Mouse (Mus musculus): ENCODE data around the gene Lhx3.
A peak's percentile ranks its signal among the peaks of the same experiment; 100 is the strongest.

Lhx3 gene

DNA sequence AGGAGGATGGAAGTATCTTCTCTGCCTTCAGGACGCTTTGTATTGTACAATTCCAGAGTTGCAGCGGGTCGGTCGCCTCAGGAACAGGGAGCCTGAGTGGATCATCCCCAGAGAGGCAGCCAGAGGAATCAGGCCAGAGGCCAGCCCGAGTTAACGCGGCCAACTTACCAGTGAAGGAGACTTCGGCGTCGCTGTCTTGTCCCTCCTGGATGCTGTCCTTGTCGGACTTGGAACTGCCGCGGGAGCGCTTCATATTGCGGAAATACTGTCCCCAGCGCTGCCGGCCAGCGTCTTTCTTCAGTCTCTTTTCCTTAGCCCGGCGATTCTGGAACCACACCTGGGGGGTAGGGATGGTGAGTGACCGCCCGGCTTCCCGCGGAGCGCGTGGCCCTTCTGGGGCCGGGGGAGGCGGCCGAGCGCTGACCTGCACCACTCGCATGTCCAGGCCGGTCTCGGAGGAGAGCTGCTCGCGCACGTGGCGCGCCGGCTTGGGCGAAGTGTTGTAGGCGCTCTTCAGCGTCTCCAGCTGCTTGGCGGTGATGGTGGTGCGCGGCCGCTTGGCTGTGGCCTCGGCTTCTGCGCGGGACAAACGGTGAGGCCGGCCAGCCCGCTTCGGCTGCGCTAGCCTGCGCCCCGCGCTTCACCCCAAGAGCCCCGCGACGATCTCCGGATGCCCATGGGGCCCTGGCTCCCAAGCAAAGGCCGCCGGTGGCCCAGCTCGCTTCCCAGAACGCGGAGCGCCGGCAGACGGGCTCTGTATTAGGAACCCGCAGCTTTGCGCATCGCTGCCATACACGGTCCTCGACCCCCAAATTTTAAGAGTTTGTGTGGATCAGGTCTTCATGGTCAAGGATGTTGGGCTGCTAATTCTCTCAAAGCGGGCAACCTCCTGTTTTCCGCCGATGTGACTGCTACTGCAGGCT, 5.9 kb downstream of the Lhx3 start:
- DNase-seq, result peak; percentile 58

DNA sequence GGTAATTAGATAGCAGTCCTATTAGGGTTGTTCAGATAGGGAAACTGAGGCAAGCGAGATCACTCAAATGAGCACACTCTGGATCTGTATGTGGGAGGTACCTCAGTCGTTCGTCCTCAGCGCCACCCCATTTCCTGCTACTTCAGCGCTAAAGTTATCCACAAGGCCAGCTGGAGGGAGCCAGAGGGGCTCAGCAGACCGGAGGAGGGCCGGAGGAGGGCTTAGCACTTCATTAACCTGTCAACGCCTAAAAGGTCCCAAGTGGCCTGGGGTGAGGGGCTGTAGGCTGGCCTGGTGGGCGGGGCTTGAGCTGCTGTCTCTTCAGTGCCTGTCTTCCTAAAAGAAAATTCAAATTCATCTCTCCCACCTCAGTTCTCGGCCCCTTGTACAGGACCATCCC, 9.6 kb downstream of the Lhx3 start:
- peak; percentile 74 for DNase-seq

DNA sequence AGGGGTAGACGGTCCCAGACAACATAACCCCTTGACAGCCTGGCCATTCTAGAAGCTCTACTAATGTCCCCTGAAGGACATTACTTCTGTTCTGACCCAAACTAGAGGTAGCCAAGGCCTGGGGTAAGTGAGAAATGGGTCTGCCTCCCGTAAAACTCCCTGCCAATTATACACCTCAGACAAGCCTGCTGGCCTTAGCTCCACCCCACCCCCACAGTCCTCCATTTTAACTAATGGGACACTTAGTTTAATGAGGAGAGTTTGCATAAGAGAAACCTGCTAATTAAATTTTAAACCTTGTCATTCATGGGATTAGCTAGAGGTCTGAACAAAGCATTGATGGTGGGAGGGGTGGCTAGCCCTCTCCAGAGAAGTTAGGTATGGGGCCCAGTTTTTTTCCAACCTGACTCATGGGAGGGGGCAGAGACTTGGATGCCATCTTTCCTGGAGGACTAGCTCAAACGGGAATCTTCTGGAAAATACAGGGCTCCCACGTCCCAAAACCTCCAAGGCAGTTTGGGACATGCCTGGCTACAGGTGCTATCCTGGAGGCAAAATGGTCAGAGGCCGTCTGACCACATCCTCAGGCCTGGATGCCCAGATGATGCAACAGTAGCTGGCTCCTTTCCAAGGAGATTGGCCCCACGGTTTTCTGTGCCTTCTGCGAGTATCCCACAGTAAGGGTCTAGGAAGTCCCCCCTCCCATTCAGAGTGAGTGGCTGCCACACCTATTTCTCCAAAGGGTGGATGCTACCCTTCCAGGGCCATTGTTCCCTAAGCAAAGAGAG, 13.3 kb downstream of the Lhx3 start:
- DNase-seq, result no peak

DNA sequence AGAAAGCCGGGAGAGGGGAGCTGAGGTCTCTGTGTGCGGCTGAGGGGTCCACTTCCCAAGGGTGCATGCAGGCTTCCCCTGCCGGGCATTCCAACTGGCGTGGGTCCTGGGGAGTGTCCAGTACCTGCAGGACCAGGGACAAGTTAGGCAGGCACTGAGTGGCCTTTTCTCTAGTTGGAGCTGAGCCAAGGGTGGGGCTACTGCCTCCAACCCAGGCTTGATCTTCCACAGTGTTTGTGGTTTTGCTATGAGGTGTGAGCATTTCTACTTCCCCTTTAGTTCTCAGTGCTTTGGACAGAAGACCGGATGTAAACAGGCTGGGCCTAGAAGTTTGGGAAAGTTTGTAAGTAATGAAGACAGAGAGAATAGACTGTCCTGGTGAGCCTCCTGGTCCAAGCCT, 19.6 kb downstream of the Lhx3 start:
- DNase-seq, result no peak

DNA sequence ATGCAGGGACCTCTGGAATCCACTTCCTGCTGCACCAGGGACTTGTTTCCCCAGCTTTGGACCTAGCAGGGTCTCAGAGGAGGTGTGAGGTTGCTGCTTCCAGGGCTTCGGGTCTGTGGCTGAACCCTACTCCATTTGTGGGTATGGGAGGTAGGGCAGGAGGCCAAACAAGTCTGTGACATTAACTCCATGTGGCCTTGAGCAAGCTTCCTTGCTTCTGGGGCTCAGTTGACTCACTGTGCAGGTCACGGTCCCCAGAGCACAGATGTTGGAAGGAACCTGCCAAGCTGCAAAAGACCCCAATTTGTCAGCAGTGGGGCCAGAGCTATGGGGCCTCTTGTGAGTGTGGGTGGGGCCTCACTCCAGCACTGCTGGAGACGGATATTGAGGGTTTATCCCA, 23.7 kb downstream of the Lhx3 start:
- DNase-seq, result no peak

DNA sequence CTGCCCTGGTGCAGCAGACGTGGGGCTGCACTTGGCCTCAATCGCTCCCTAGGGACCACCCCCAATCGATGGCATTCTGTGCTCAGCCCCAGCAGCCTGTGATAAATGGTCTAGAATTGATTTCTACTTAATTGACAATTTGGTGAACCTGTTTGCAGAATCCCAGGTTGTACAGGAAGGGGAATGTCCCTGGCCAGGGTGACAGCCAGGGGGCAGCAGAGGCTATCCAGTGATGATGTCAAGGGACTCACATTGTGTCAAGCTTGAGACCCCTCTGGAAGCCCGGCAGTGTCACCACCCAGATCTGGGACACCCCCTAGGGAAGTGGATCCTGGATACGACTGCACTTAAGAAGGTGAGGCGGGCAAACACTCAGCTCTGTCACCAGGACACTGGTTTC, 25.4 kb downstream of the Lhx3 start:
- peak; percentile 68 for DNase-seq

DNA sequence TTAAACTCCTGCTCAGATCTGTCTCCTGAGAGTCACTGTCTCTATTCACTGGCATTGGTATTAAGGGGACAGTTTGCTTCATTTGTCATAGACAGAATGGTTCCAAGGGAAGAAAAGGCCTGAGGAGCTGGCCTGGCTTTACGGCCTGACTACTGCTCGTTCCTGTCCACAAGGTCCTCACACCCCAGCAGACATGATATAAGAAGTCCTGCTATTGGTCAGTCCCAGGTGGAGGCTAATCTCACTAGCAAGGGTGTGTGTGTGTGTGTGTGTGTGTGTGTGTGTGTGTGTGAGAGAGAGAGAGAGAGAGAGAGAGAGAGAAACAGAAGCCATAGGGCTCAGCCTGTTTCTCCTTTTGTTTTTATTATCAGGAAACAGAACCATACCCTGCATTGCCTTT, 30.9 kb downstream of the Lhx3 start:
- DNase-seq, result no peak

DNA sequence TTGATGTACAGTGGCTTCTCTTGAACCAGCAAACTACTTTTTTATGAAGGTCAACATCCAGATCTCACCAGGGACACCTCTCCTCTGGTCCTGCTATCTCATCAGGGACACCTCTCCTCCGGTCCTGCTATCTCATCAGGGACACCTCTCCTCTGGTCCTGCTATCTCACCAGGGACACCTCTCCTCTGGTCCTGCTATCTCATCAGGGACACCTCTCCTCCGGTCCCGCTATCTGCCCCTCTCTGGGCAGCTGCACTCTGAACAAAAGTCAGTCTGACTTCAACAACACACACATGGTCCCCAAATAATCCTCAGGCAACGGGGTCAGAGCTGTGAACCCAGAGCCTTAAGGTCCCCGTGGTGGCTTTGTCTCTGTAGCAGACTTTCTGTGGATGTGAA, 31.4 kb downstream of the Lhx3 start:
- no peak for DNase-seq

DNA sequence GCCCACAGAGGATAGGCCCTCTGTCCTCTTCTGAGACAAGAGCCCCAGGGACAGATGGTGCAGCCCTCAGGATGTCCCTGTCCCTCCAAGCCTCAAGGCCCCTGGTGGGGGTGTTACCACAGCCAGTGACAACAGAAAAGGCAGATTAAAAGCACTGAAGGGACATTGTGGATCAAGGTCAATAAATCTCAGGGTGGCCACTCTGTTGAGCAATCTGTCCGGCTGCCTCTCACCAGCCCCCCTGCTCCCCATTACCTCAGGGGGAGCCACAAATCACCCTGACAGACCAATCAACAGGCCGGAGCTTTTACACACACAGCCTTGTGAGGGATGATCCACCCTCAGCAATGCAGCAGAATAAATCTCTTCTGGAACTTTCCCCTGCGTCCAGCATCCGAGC, 32.9 kb downstream of the Lhx3 start:
- DNase-seq, result no peak

DNA sequence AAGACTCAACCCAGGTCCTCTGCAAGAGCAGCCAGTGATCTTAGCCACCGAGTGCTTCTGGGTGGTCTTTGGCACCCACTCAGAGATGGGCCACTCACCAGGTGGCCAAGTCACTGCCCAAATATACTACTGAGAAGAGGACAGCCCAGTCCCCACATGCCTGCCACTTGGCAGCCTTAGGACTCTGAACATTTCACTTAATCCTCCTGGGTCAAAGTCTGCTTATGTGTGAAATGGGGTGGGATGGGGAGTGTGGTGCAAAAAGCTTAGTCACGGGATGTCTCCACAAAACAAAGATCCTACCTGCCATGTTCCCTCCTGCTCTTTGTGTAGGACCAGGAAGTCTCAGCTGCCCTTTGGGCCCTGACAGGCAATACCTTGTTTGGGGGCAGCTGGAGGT, 35.9 kb downstream of the Lhx3 start:
- DNase-seq, result no peak

DNA sequence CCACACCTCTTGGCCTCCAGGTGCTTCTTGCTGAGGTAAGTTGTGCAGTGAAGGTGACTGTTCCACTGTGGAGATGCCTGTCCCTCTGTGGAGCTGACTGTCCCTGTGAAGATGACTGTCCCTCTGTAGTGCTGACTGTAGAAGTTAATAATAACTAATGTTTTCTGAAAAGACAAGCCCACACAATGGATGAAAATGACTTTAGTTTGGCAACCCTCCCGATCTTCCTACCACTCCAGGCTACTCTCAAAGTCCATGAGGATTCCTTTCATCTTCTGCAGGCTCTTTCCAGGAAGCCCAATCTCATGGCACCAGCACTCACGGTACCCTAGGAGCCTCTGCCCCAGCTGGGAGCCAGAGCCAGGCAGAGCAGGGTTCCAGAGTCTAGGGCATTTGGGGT, 37.7 kb downstream of the Lhx3 start:
- DNase-seq, result no peak

DNA sequence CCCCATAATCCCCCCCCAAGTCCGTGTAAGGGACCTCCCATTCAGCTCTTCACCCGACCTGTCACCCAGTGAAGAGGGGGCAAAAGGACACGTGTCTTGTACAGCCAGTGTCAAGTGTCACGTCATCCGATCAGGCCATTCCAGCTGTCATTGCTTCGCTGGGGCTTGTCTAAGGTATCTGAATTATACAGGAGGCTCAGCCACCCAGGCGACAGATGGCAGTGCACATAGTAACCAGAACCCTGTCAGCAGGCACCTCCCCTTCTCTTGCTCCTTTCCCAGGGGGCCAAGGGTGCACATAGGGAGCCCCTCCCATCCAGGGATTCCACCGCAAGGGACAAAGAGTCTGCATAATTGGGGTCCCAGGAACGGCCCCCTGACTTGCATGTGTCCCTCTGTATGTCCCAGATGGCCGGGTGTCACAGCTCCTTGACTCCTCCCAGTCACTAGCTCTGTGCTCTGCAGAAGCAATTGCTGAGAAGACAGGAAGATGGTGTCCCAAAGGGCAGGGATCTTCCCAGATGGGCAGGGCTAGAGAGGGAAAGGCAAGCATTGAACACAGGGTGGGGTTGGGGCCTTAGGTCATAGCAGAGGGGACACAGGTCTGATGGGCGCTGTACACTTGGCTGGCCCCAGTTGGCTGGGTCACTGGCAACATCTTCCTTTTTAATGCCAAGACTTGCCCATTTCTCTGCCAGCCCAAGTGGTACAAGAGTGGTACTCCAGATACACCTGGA, 39.1 kb downstream of the Lhx3 start:
- DNase-seq, result peak; percentile 66

DNA sequence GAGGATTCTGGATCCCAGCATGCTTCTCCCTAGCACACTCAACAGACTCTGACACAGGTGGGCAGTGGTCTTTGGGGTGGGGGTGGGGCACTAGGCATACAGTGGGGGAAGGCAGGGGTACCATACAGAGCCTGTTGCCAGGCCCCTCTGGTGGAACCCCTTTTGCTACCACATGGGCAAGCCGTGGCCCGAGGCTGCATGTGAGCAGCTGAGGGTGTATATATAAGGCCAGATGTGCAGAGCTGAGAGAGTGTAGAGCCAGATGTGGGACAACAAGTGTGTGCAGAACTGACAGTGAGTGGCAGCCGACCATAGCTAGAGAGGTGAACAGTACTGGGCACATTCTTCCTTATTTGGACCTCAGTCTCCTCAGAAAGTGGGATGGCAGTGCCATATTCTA, 41.2 kb downstream of the Lhx3 start:
- DNase-seq, result no peak

DNA sequence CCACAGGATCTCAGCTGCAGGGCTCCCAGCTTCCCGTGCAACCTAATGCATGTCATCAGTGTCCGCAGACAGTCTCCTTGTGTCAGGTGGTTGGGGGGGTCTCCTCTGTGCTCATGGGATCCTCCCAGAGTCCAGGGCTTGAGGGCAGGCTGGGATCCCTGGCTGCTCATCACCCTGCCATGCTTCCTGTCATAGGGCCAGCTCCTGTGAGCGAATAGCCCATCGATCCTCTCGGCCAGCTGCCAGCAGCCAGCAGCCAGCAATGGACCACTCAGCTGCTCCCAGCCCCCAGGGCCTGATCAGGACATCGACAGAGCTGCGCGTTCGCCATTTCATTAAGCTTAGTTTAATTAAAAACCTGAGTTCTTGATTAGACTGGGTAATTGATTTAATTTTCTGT, 50.0 kb downstream of the Lhx3 start:
- DNase-seq, result no peak

DNA sequence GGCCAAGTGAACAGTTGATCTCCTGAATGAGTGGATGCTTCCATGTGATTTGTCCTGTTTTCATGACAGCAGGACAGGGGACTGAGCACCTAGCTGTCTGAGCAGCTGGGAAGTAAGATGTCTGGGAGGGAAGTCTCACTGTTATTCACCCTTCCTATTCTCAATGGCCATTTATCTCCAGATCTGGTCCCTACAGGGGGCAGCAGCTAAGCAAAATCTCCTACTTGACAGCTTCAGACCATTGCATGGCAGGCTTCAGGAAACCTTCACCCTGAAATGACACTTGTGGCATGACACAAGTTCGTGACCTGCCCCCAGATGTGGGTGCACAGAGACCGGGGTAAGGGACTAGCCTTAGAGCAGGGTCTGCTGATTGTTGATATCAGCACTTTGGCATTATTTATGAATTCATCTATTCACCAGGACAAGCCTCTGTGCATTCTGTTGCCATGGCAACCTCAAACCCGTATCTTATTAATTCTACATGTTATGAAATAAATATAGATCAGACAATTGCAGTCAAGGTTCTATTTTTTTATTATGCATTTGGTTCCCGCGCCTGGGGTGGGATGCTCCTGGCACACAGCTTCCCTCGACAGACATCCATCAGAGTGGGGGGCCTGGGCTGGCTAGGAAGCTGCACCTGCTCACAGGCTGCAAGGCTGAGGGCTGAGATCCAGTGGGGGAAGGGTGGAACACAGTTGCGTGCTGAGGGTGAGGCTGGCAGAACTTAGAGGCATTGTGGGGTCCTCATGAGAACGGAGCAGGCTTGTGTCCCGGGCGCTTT, 51.7 kb downstream of the Lhx3 start:
- no peak for DNase-seq

DNA sequence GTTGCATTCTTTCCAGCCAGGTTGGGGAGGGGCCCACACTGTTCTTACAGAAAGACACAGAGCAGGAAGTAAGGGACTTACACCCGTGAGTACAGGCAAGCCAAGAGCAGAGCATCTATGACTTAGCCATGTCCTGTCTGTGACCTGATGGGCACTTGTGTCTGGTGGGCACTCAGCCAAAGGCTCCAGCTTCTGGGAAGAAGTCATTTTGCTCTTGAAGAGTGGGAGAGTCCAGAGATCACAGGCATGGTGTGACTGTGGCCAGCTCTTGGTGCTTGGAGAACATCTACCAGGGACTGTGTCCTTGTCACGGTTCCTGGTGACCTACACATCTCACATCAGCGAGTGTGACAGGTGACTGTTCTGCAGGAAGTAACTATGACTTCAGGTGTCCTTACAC, 52.4 kb downstream of the Lhx3 start:
- no peak for DNase-seq

DNA sequence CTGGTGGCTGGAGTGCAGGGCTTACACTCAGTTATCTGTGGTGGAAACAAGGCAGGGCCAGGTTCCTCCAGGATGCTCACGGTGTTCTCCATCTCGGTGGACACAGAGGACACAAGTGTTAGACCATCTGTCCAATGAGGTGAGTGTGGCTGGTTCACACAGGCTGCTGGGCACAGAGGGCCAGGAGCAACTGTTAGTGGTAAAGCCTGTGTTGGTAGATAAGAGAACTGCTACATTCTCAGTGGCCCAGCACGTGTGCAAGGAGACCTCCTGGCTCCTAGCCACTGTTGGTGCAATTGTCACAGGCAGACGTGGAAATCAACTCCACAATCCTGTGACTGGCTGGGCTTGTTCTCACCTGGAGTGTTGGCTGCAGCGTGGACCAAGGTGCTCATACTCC, 53.5 kb downstream of the Lhx3 start:
- no peak for DNase-seq

DNA sequence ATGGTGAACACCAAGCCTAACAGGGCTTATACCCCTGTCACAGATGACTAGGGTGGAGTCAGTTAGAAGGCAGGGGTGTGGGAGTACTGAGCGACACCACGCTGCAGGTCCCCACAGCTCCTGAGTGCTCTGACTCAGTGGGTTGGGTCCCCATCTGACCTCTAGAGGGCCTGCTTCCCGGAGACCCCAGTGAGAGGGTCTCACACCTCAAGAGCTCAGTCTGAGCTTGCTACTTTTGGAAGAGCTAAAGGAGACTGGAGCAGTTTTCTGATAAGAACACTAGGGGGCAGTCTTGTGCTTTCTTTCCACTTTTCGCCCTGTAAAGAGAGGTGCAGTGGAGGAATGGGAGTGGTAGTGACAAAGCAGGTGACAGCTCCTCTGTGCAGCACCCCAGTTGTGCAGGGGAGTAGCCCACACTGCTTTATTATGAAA, 54.2 kb downstream of the Lhx3 start:
- peak; percentile 76 for DNase-seq

DNA sequence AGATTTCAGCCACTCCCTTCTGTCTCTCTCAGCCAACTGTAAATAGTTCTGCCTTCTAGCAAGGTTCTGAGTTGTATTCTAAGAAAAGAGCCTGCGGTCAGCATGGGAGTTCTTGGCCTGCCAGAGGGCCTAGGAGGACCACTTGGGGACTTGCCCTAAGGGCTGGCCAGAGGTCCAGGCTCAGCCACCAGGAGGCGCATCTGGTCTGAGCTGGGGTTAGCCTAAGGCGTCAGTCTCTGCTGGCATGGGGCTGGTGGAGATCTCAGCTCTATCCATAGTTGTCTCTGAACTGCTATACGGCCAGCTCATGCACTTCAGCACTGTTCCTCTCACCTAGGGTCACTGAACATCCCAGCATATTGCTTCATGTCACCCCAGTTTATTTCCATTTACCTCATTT, 54.8 kb downstream of the Lhx3 start:
- DNase-seq, result peak; percentile 57

Data from embryo, embryonic 11 days (tissue).